Mouse (Mus musculus): Measurements from ENCODE around the gene Tnr. TPM values are rescaled to one million over a fixed set of nuclear protein-coding genes. Genes with fewer than 3 reads are reported as not detected.
A peak's percentile ranks its signal among the peaks of the same experiment; 100 is the strongest.

Tnr gene
- polyA plus RNA-seq, 1 experiment = not detected

GRCm38 (mm10) chr1:159735099-159735498 lies 211.5 kb downstream of the Tnr start:
- H3K4me3 ChIP-seq (ENCODE audit: insufficient read depth, low read length) = no peak overlapping the region
- H3K27ac ChIP-seq (ENCODE audit: insufficient read depth, low read depth, low read length) = no peak overlapping the region
- H3K4me1 ChIP-seq (ENCODE audit: control insufficient read depth, insufficient read depth, low read length) = peaks cover 10% of the 10 kb centered on the region
- TF ChIP-seq POLR2A (IDR thresholded peaks at IDR 0.05; ENCODE audit: borderline replicate concordance, low read depth, low read length) (no peak), CTCF (IDR thresholded peaks at IDR 0.05; ENCODE audit: low read depth, low read length) (no peak)

GRCm38 (mm10) chr1:159739478-159739877 lies 215.9 kb downstream of the Tnr start:
- no peak for TF ChIP-seq CTCF (IDR thresholded peaks at IDR 0.05; ENCODE audit: low read depth, low read length)
- no peak for TF ChIP-seq POLR2A (IDR thresholded peaks at IDR 0.05; ENCODE audit: borderline replicate concordance, low read depth, low read length)
- Histone ChIP-seq H3K4me1 (ENCODE audit: control insufficient read depth, insufficient read depth, low read length) (peaks cover 20% of the 10 kb centered on the region), H3K4me3 (ENCODE audit: insufficient read depth, low read length) (no peak overlapping the region), H3K27ac (ENCODE audit: insufficient read depth, low read depth, low read length) (no peak overlapping the region)

GRCm38 (mm10) chr1:159741237-159742002 lies 217.9 kb downstream of the Tnr start:
- Histone ChIP-seq H3K4me1 (ENCODE audit: control insufficient read depth, insufficient read depth, low read length) (peaks cover 17% of the 10 kb centered on the region), H3K4me3 (ENCODE audit: insufficient read depth, low read length) (no peak overlapping the region), H3K27ac (ENCODE audit: insufficient read depth, low read depth, low read length) (no peak overlapping the region)
- TF ChIP-seq CTCF (IDR thresholded peaks at IDR 0.05; ENCODE audit: low read depth, low read length) (no peak), POLR2A (IDR thresholded peaks at IDR 0.05; ENCODE audit: borderline replicate concordance, low read depth, low read length) (no peak)

- H3K27ac ChIP-seq (ENCODE audit: insufficient read depth, low read depth, low read length) = no peak overlapping the region
- H3K4me3 ChIP-seq (ENCODE audit: insufficient read depth, low read length) = no peak overlapping the region
- TF ChIP-seq CTCF (IDR thresholded peaks at IDR 0.05; ENCODE audit: low read depth, low read length) (no peak), POLR2A (IDR thresholded peaks at IDR 0.05; ENCODE audit: borderline replicate concordance, low read depth, low read length) (no peak)
- peaks cover 17% of the 10 kb centered on the region for H3K4me1 ChIP-seq (ENCODE audit: control insufficient read depth, insufficient read depth, low read length)
Observed at GRCm38 (mm10) chr1:159742003-159742274, 218.4 kb downstream of the Tnr start.

- Histone ChIP-seq H3K4me3 (ENCODE audit: insufficient read depth, low read length) (no peak overlapping the region), H3K4me1 (ENCODE audit: control insufficient read depth, insufficient read depth, low read length) (peaks cover 17% of the 10 kb centered on the region), H3K27ac (ENCODE audit: insufficient read depth, low read depth, low read length) (peak overlapping the region; percentile 60)
- TF ChIP-seq CTCF (IDR thresholded peaks at IDR 0.05; ENCODE audit: low read depth, low read length) = no peak
- TF ChIP-seq POLR2A (IDR thresholded peaks at IDR 0.05; ENCODE audit: borderline replicate concordance, low read depth, low read length) = no peak
Observed at GRCm38 (mm10) chr1:159743744-159744253, 220.2 kb downstream of the Tnr start.

- H3K27ac ChIP-seq (ENCODE audit: insufficient read depth, low read depth, low read length) = no peak overlapping the region
Observed at GRCm38 (mm10) chr1:159745311-159745710, 221.7 kb downstream of the Tnr start.

GRCm38 (mm10) chr1:159747969-159748368 lies 224.4 kb downstream of the Tnr start:
- TF ChIP-seq POLR2A (IDR thresholded peaks at IDR 0.05; ENCODE audit: borderline replicate concordance, low read depth, low read length) (no peak), CTCF (IDR thresholded peaks at IDR 0.05; ENCODE audit: low read depth, low read length) (no peak)
- Histone ChIP-seq H3K4me1 (ENCODE audit: control insufficient read depth, insufficient read depth, low read length) (peaks cover 14% of the 10 kb centered on the region), H3K4me3 (ENCODE audit: insufficient read depth, low read length) (no peak overlapping the region), H3K27ac (ENCODE audit: insufficient read depth, low read depth, low read length) (no peak overlapping the region)

More at GRCm38 (mm10) chr1:159745311-159745710, 221.7 kb downstream of the Tnr start:
- Histone ChIP-seq H3K4me1 (ENCODE audit: control insufficient read depth, insufficient read depth, low read length) (peaks cover 17% of the 10 kb centered on the region), H3K4me3 (ENCODE audit: insufficient read depth, low read length) (no peak overlapping the region)
- TF ChIP-seq POLR2A (IDR thresholded peaks at IDR 0.05; ENCODE audit: borderline replicate concordance, low read depth, low read length) = no peak
- TF ChIP-seq CTCF (IDR thresholded peaks at IDR 0.05; ENCODE audit: low read depth, low read length) = no peak

GRCm38 (mm10) chr1:159750411-159750810 lies 226.8 kb downstream of the Tnr start:
- Histone ChIP-seq H3K4me3 (ENCODE audit: insufficient read depth, low read length) (no peak overlapping the region), H3K27ac (ENCODE audit: insufficient read depth, low read depth, low read length) (no peak overlapping the region), H3K4me1 (ENCODE audit: control insufficient read depth, insufficient read depth, low read length) (no peaks in the 10 kb centered on the region)
- TF ChIP-seq POLR2A (IDR thresholded peaks at IDR 0.05; ENCODE audit: borderline replicate concordance, low read depth, low read length) = no peak
- TF ChIP-seq CTCF (IDR thresholded peaks at IDR 0.05; ENCODE audit: low read depth, low read length) = no peak

GRCm38 (mm10) chr1:159750876-159751275 lies 227.3 kb downstream of the Tnr start:
- TF ChIP-seq CTCF (IDR thresholded peaks at IDR 0.05; ENCODE audit: low read depth, low read length) (no peak), POLR2A (IDR thresholded peaks at IDR 0.05; ENCODE audit: borderline replicate concordance, low read depth, low read length) (no peak)
- no peak overlapping the region for H3K27ac ChIP-seq (ENCODE audit: insufficient read depth, low read depth, low read length)
- no peak overlapping the region for H3K4me3 ChIP-seq (ENCODE audit: insufficient read depth, low read length)
- H3K4me1 ChIP-seq (ENCODE audit: control insufficient read depth, insufficient read depth, low read length) = no peaks in the 10 kb centered on the region

GRCm38 (mm10) chr1:159760970-159761369 lies 237.4 kb downstream of the Tnr start:
- Histone ChIP-seq H3K4me1 (ENCODE audit: control insufficient read depth, insufficient read depth, low read length) (peaks cover 9% of the 10 kb centered on the region), H3K27ac (ENCODE audit: insufficient read depth, low read depth, low read length) (no peak overlapping the region), H3K4me3 (ENCODE audit: insufficient read depth, low read length) (no peak overlapping the region)
- TF ChIP-seq CTCF (IDR thresholded peaks at IDR 0.05; ENCODE audit: low read depth, low read length) (no peak), POLR2A (IDR thresholded peaks at IDR 0.05; ENCODE audit: borderline replicate concordance, low read depth, low read length) (no peak)

Measured in bone marrow macrophage, adult 2 months (primary cell).